Mouse (Mus musculus): ENCODE results near the gene Coil. TPM values are rescaled to one million over a fixed set of nuclear protein-coding genes. Genes with fewer than 3 reads are reported as not detected.
"Not testable (repeated sequence)": the region's sequence is repeated elsewhere in the genome, so short reads cannot be mapped to it uniquely, and the experiment has no call there.

Gene Coil
- polyA plus RNA-seq, 1 experiment from 2014 or later, result 18.3 TPM

DNA sequence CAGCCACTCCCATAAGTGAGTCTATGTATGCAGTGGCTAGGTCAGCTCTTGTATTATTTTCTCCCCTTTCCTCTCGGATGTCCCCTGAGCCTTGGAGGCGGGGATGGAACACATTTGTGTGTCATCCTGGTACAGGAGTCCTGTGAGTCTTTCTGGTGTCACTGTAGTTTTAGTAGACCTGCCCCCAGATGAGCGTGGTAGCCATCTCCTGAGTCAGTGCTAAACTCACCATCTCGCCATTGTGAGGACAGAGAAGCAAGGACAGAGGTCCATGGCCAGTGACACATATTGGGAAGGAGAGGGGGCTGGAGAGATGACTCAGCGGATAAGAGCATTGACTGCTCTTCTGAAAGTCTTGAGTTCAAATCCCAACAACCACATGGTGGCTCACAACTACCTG, 7.1 kb downstream of the Coil start:
- Histone ChIP-seq H3K9me3 (replicated peaks) (no peaks in the 10 kb centered on the region), H3K4me1 (peaks cover 14% of the 10 kb centered on the region), H3K4me3 (replicated peaks) (no peak overlapping the region), H3K27me3 (no peaks in the 10 kb centered on the region), H3K27ac (no peak overlapping the region), H3K36me3 (peaks cover 13% of the 10 kb centered on the region), H3K4me2 (no peak overlapping the region), H3K9ac (no peak overlapping the region)
- WGBS, result 87% methylated on average over 5 of the region's 5 CpGs
- no peak for ATAC-seq (replicated peaks; ENCODE audit: low FRiP score)

- whole genome bisulfite sequencing, result 92% methylated on average over 8 of the region's 8 CpGs
- H3K36me3 ChIP-seq, result peaks cover 51% of the 10 kb centered on the region
- H3K4me2 ChIP-seq, result no peak overlapping the region
- ATAC-seq (replicated peaks; ENCODE audit: low FRiP score), result no peak
- no peak overlapping the region for H3K4me3 ChIP-seq (replicated peaks)
- H3K9ac ChIP-seq, result no peak overlapping the region
- H3K27me3 ChIP-seq, result no peaks in the 10 kb centered on the region
- H3K9me3 ChIP-seq (replicated peaks), result no peaks in the 10 kb centered on the region
- no peaks in the 10 kb centered on the region for H3K4me1 ChIP-seq
- no peak overlapping the region for H3K27ac ChIP-seq
Observed at GRCm38 (mm10) chr11:88981337-88981736, 11.3 kb downstream of the Coil start.

- no peak overlapping the region for H3K9ac ChIP-seq
- H3K36me3 ChIP-seq, result peaks cover 72% of the 10 kb centered on the region
- no peaks in the 10 kb centered on the region for H3K4me1 ChIP-seq
- no peak overlapping the region for H3K4me2 ChIP-seq
- no peak overlapping the region for H3K4me3 ChIP-seq (replicated peaks)
- no peak overlapping the region for H3K27ac ChIP-seq
- WGBS, result 87% methylated on average over 10 of the region's 10 CpGs
- H3K9me3 ChIP-seq (replicated peaks), result no peaks in the 10 kb centered on the region
- H3K27me3 ChIP-seq, result no peaks in the 10 kb centered on the region
- no peak for ATAC-seq (replicated peaks; ENCODE audit: low FRiP score)
Observed at GRCm38 (mm10) chr11:88986616-88987015, 16.6 kb downstream of the Coil start.

GRCm38 (mm10) chr11:88988956-88989355, 18.9 kb downstream of the Coil start:
- Histone ChIP-seq H3K36me3 (peaks cover 50% of the 10 kb centered on the region), H3K4me1 (no peaks in the 10 kb centered on the region), H3K4me3 (replicated peaks) (no peak overlapping the region), H3K9me3 (replicated peaks) (no peaks in the 10 kb centered on the region), H3K9ac (no peak overlapping the region), H3K4me2 (no peak overlapping the region), H3K27ac (no peak overlapping the region), H3K27me3 (no peaks in the 10 kb centered on the region)
- no peak for ATAC-seq (replicated peaks; ENCODE audit: low FRiP score)
- 76% methylated on average over 5 of the region's 5 CpGs for WGBS

DNA sequence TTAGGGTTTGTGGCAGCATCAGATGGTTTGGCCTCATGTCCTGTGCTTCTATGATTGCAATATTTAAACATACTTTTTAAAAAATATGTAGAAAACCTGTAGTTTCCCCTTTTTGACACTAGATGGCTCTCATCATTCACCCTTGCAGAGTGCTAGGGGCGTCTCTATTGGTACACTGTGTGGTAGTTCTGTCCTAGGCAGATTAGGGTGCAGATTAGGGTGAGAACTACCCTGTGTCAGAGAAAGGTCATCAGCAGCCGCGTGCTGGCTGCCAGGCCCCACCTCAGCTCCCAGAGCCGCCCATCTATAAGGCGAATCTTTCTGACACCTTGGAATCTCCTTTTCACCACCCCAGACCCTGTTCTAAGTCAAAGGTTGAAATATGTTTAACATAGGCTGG, 19.5 kb downstream of the Coil start:
- Histone ChIP-seq H3K27ac (no peak overlapping the region), H3K4me3 (replicated peaks) (no peak overlapping the region), H3K9ac (no peak overlapping the region), H3K4me1 (no peaks in the 10 kb centered on the region), H3K4me2 (no peak overlapping the region), H3K36me3 (peaks cover 45% of the 10 kb centered on the region), H3K27me3 (no peaks in the 10 kb centered on the region), H3K9me3 (replicated peaks) (no peaks in the 10 kb centered on the region)
- ATAC-seq (replicated peaks; ENCODE audit: low FRiP score), result no peak
- 74% methylated on average over 5 of the region's 5 CpGs for WGBS

DNA sequence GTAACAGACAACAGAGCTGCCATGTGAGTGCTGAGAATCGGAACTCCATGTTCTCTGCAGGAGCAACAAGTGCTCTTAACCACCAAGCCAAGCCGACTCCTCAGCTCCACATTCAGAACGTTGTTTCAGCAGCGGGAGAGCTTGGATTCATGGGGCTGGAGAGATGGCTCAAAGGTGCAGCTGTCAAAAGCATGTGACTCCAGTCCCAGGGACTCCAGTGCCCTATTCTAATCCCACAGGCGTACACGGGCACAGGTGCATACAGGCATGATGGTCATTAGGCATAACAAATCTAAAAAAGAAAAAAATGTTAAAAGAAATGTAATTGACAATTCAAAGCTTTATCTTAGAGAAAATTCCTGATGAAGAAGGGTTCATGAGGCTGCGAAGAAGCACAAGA, 23.1 kb downstream of the Coil start:
- peaks cover 18% of the 10 kb centered on the region for H3K36me3 ChIP-seq
- H3K9ac ChIP-seq, result no peak overlapping the region
- no peaks in the 10 kb centered on the region for H3K4me1 ChIP-seq
- H3K4me2 ChIP-seq, result no peak overlapping the region
- no peaks in the 10 kb centered on the region for H3K9me3 ChIP-seq (replicated peaks)
- WGBS, result 56% methylated on average over 7 of the region's 7 CpGs
- H3K27me3 ChIP-seq, result no peaks in the 10 kb centered on the region
- no peak overlapping the region for H3K27ac ChIP-seq
- no peak overlapping the region for H3K4me3 ChIP-seq (replicated peaks)
- ATAC-seq (replicated peaks; ENCODE audit: low FRiP score), result no peak

DNA sequence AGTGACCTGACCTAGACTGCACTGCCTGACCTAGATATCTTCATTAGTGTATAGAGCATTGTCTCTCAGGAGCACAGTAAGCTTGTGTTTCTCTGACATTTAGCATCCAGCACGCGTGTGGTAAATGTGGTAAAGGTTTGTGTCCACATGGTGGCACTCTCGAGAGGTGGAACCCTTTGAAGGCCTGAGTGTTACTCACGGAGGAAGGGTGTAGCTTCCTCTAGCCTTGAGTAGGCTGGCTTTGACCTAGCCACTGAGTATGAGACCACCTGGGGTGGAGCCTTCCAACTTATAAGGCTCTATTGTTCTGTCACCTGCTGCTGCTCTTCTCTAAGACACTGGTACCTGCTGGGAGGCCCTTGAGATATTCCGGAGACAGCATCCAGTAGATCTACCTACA, 23.6 kb downstream of the Coil start:
- ATAC-seq (replicated peaks; ENCODE audit: low FRiP score), result 0 out of 2 replicates have a peak, but pooled peaks have one; percentile 18
- WGBS, result 20% methylated on average over 5 of the region's 5 CpGs

GRCm38 (mm10) chr11:88994492-88994891, 24.4 kb downstream of the Coil start:
- Histone ChIP-seq H3K4me2 (no peak overlapping the region), H3K9ac (no peak overlapping the region), H3K4me1 (peaks cover 6% of the 10 kb centered on the region; the same call in 1 of the 2 replicates), H3K4me3 (replicated peaks) (no peak overlapping the region), H3K27ac (no peak overlapping the region), H3K9me3 (replicated peaks) (no peaks in the 10 kb centered on the region), H3K36me3 (peaks cover 11% of the 10 kb centered on the region), H3K27me3 (no peaks in the 10 kb centered on the region)
- 86% methylated on average over 7 of the region's 7 CpGs for WGBS
- ATAC-seq (replicated peaks; ENCODE audit: low FRiP score), result no peak

More for the DNA sequence above, 23.6 kb downstream of the Coil start:
- Histone ChIP-seq H3K4me3 (replicated peaks) (no peak overlapping the region), H3K4me2 (no peak overlapping the region), H3K27me3 (no peaks in the 10 kb centered on the region), H3K27ac (no peak overlapping the region), H3K4me1 (peaks cover under 1% of the 10 kb centered on the region; the same call in 1 of the 2 replicates), H3K9me3 (replicated peaks) (no peaks in the 10 kb centered on the region), H3K36me3 (peaks cover 14% of the 10 kb centered on the region), H3K9ac (no peak overlapping the region)

GRCm38 (mm10) chr11:88995616-88996015, 25.6 kb downstream of the Coil start:
- Histone ChIP-seq H3K4me1 (peaks cover 13% of the 10 kb centered on the region), H3K4me3 (replicated peaks) (no peak overlapping the region), H3K9me3 (replicated peaks) (no peaks in the 10 kb centered on the region), H3K27ac (no peak overlapping the region), H3K36me3 (peaks cover 9% of the 10 kb centered on the region), H3K9ac (no peak overlapping the region), H3K27me3 (no peaks in the 10 kb centered on the region), H3K4me2 (no peak overlapping the region)
- no peak for ATAC-seq (replicated peaks; ENCODE audit: low FRiP score)
- 83% methylated on average over 2 of the region's 2 CpGs for WGBS

- WGBS, result 64% methylated on average over 7 of the region's 7 CpGs
- H3K27me3 ChIP-seq, result no peaks in the 10 kb centered on the region
- H3K9ac ChIP-seq, result no peak overlapping the region
- H3K9me3 ChIP-seq (replicated peaks), result no peaks in the 10 kb centered on the region
- peak overlapping the region; percentile 23; the same call in 1 of the 2 replicates for H3K27ac ChIP-seq
- H3K36me3 ChIP-seq, result peaks cover 1% of the 10 kb centered on the region
- no peak overlapping the region for H3K4me3 ChIP-seq (replicated peaks)
- ATAC-seq (replicated peaks; ENCODE audit: low FRiP score), result no peak
- H3K4me1 ChIP-seq, result peaks cover 13% of the 10 kb centered on the region
- no peak overlapping the region for H3K4me2 ChIP-seq
Observed at GRCm38 (mm10) chr11:88996427-88996826, 26.4 kb downstream of the Coil start.

GRCm38 (mm10) chr11:88997343-88997742, 27.3 kb downstream of the Coil start:
- ATAC-seq (replicated peaks; ENCODE audit: low FRiP score); H3K9ac ChIP-seq; H3K36me3 ChIP-seq; H3K27me3 ChIP-seq; H3K4me3 ChIP-seq (replicated peaks); H3K4me2 ChIP-seq; H3K9me3 ChIP-seq (replicated peaks); H3K27ac ChIP-seq: not testable (repeated sequence)
- WGBS, result 87% methylated on average over 5 of the region's 5 CpGs
- H3K4me1 ChIP-seq, result peaks cover 14% of the 10 kb centered on the region

- Histone ChIP-seq H3K4me1 (peaks cover 22% of the 10 kb centered on the region), H3K4me3 (replicated peaks) (no peak overlapping the region), H3K9ac (no peak overlapping the region), H3K4me2 (peak overlapping the region; percentile 83), H3K27ac (no peak overlapping the region), H3K27me3 (no peaks in the 10 kb centered on the region), H3K9me3 (replicated peaks) (no peaks in the 10 kb centered on the region), H3K36me3 (no peaks in the 10 kb centered on the region)
- ATAC-seq (replicated peaks; ENCODE audit: low FRiP score), result no peak
- 23% methylated on average over 2 of the region's 3 CpGs for WGBS
Observed at GRCm38 (mm10) chr11:88998406-88998805, 28.4 kb downstream of the Coil start.

GRCm38 (mm10) chr11:88998974-88999722, 29.1 kb downstream of the Coil start, which contains the start of gene Trim25:
Gene Trim25, plus strand, starts transcription at chr11:88999376.
- peak; percentile 93 for ATAC-seq (replicated peaks; ENCODE audit: low FRiP score)
- H3K9me3 ChIP-seq (replicated peaks), result no peaks in the 10 kb centered on the region
- H3K4me3 ChIP-seq (replicated peaks), result peak within 1 kb of the TSS; percentile 64
- no peaks in the 10 kb centered on the region for H3K36me3 ChIP-seq
- H3K9ac ChIP-seq, result peak within 1 kb of the TSS; percentile 57
- H3K27me3 ChIP-seq, result no peaks in the 10 kb centered on the region
- H3K4me1 ChIP-seq, result peaks cover 28% of the 10 kb centered on the region
- H3K27ac ChIP-seq, result peak within 1 kb of the TSS; percentile 58; the same call in 1 of the 2 replicates
- peak within 1 kb of the TSS; percentile 83 for H3K4me2 ChIP-seq
- 2% methylated on average over 48 of the region's 48 CpGs for WGBS

Data from kidney, embryonic 15.5 days (tissue).